Mouse (Mus musculus) G1E (cell line): ENCODE results near the gene Wfdc6b.
A peak's percentile ranks its signal among the peaks of the same experiment; 100 is the strongest.

Source experiments
- CTCF ChIP-seq: IDR thresholded peaks from 2 replicates; pipeline ENCODE4 v1.5.1; 2012; ENCODE audit warnings: low read depth, low read length, inconsistent platforms, mixed read lengths
- GATA1 ChIP-seq: IDR thresholded peaks from 2 replicates; pipeline ENCODE4 v1.6.1; 2012; ENCODE audit warnings: borderline replicate concordance, low read length, inconsistent platforms, mixed read lengths
- TAL1 ChIP-seq: conservative IDR thresholded peaks from 2 replicates; pipeline ENCODE4 v1.6.1; 2012; ENCODE audit warnings: low read depth, low read length, inconsistent platforms, mixed read lengths

DNA sequence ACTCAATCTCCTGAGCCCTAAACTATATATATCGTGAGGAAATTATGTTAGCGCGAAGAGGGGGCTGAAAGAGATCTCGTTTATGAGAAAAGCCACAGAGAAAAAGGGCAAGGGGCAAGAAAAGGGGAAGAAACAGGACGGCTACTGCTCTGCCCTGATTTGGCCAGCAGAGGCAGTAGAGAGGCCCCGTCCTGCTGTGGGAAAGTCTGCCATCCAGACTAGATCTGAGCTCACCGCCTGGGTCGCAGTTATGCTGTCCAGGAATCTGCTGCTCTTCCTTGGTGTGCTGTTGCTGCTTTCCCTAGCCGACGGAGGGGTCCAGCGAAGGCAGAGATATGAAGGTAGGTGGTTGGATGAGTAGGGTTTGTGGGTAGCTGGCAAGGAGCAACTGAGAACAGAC, 42.5 kb downstream of the Wfdc6b start, which contains the start of gene Wfdc10:
- TF ChIP-seq GATA1 = no peak
- TF ChIP-seq CTCF = peak; percentile 87
- no peak for TF ChIP-seq TAL1
